Mouse (Mus musculus) E14TG2a.4 (cell line): ENCODE measurements around the gene Gga3.

Source experiments
- CTCF ChIP-seq: conservative IDR thresholded peaks from 2 replicates; pipeline ENCODE4 v1.5.1; 2014; ENCODE audit warnings: low read length
- NANOG ChIP-seq: IDR thresholded peaks from 2 replicates; pipeline ENCODE4 v1.6.1; 2014; ENCODE audit warnings: borderline replicate concordance, low read length, mixed read lengths
- POU5F1 ChIP-seq: IDR thresholded peaks from 2 replicates; pipeline ENCODE4 v1.6.1; 2014; ENCODE audit warnings: low read length, borderline replicate concordance

DNA sequence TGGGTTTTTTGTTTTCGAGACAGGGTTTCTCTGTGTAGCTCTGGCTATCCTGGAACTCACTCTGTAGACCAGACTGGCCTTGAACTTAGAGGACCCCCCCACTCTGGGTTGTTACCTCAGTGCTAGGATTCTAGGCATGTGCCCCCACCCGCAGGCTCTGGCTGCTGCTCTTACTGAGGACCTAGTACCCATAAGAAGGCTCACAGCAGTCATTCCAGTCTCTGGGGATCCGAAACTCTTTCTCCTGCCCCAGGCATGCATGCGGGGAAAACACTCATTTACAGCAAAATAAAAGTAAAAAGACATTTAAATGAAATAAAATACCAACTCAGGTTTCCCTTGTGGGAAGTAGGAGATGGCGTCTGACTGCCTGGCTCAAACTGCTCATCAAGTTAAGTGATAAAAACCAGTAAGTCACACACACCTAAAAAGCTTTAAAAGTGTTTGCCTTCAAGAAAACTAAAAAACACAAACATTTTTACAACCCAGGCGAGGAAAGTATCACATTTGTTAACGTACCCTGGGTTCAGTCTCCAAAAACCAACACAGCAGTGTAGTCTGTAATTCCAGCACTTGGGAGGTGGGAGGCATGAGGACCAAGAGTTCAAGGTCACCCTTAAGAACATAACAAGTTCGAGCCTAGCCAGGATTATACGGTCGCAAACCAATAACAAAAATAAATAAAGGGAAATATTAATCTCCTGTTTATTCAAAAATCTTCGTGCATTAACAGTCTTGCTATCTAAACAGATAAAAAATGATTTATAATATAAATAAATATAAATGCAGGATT lies 23.2 kb upstream of the Gga3 start:
- TF ChIP-seq CTCF (no peak), POU5F1 (no peak), NANOG (no peak)
